Mouse (Mus musculus): Measurements from ENCODE around the gene Ift57. TPM values are rescaled to one million over a fixed set of nuclear protein-coding genes. Genes with fewer than 3 reads are reported as not detected.

Ift57 gene
- polyA plus RNA-seq, 1 experiment, result not detected

- no peak overlapping the region for H3K4me3 ChIP-seq (ENCODE audit: insufficient read depth, low read depth, low read length)
- WGBS, result 92% methylated on average over 4 of the region's 4 CpGs
- H3K27ac ChIP-seq (ENCODE audit: insufficient read depth, low read depth, low read length), result no peak overlapping the region
- TF ChIP-seq POLR2A (IDR thresholded peaks at IDR 0.05; ENCODE audit: insufficient read depth, low read depth, low read length), result no peak
- TF ChIP-seq CTCF (IDR thresholded peaks at IDR 0.05; ENCODE audit: insufficient read depth, low read depth, low read length), result no peak
- no peaks in the 10 kb centered on the region for H3K4me1 ChIP-seq (ENCODE audit: control insufficient read depth, insufficient read depth, low read length)
Measured at GRCm38 (mm10) chr16:49768491-49769031, 69.5 kb downstream of the Ift57 start.

DNA sequence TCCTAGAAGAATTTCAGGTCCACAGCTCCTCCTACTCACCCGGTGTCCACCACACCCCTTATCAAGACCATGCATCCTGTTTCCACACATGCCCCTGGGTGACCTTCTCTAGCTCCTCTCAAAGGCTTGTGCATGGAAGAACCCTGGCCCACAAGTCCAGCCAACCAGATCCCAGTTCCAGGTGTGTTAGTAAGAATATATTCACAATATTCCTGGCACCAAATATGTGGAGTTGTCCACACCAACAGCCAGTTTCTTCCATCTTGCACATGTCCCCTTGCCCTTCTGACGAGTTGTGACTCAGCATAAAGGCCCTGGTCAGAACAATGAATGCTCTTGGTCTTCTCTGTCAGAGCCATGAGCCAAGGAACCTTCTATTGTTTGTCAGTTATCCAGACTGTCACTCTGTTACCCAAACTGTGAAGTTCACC lies 70.8 kb downstream of the Ift57 start:
- H3K4me3 ChIP-seq (ENCODE audit: insufficient read depth, low read depth, low read length), result no peak overlapping the region
- TF ChIP-seq POLR2A (IDR thresholded peaks at IDR 0.05; ENCODE audit: insufficient read depth, low read depth, low read length) (no peak), CTCF (IDR thresholded peaks at IDR 0.05; ENCODE audit: insufficient read depth, low read depth, low read length) (no peak)
- WGBS, result 85% methylated on average over 2 of the region's 2 CpGs
- H3K4me1 ChIP-seq (ENCODE audit: control insufficient read depth, insufficient read depth, low read length), result no peaks in the 10 kb centered on the region
- no peak overlapping the region for H3K27ac ChIP-seq (ENCODE audit: insufficient read depth, low read depth, low read length)

DNA sequence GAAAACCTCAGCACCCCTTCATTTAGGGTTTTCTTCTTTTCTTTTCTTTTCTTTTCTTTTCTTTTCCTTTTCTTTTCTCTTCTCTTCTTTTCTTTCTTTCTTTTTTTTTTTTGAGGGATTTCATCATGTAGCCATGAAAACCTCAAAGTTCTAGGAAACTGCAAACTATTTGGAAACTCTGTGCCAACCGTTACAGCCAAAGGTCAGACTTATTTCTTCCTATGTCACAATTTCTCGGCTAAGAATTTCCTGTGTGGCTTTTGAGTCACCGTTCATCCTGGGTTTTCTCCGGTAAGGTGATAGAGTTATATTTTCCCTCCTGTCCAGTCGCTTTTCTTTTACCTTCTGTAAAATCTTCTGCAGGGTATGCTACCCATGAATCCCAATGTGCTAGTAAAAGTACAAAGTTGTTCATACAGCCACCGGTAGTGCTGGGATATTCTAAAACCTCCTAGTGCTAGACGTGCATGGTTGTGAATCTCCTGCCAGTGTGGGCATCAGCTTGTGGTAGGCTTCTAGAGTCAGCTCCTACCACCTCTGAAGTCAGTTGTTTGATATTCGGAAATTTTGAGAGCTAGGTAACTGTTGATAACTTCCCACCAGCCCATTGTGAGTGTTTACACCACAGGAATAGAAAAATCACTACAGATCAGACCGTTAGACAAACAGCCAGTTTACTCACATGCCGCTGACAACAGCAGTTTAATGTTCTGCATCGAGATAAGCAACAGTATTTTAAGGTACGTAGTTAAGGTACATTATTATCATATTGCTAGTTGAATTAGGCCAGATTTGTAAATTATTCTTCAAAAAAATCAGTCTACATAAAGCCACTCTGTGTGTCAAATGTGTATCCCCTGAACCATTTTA lies 71.5 kb downstream of the Ift57 start:
- TF ChIP-seq POLR2A (IDR thresholded peaks at IDR 0.05; ENCODE audit: insufficient read depth, low read depth, low read length) (no peak), CTCF (IDR thresholded peaks at IDR 0.05; ENCODE audit: insufficient read depth, low read depth, low read length) (no peak)
- Histone ChIP-seq H3K4me1 (ENCODE audit: control insufficient read depth, insufficient read depth, low read length) (no peaks in the 10 kb centered on the region), H3K27ac (ENCODE audit: insufficient read depth, low read depth, low read length) (no peak overlapping the region), H3K4me3 (ENCODE audit: insufficient read depth, low read depth, low read length) (no peak overlapping the region)
- WGBS, result 93% methylated on average over 12 of the region's 12 CpGs

DNA sequence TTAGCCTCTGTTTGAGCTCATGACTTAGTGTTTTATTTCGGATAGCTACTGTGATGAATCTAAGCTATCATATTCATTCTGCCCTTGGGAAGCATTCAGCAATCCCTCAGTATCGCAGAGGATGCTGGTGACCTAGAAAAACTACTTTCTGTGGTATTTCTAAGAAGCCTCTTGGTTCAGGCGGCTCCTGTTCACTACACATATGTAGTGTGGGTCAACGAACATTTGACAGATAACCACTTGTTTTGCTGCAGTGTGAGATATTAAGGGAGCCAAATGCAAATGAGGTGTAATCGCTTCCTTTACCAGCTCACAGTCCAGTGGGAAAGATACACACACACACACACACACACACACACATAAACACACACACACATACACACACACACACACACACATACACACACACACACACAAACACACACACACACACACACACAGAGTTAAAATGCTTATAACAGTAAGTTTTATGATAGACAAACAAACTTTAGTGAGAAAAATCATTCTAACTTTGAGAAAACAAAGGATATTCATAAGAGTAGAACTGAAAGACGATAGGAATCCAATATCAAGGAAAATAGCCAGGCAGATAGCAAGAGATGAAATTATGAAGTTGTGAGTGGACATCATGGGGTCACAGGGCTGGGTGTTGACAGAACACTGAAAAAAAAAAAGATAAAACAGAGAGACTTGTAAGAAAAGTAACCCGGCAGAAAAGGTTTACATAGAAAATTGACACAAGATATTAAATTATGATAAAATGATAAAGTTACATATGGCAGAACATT lies 72.8 kb downstream of the Ift57 start:
- H3K27ac ChIP-seq (ENCODE audit: insufficient read depth, low read depth, low read length), result no peak overlapping the region
- no peak for TF ChIP-seq POLR2A (IDR thresholded peaks at IDR 0.05; ENCODE audit: insufficient read depth, low read depth, low read length)
- WGBS, result 83% methylated on average over 7 of the region's 7 CpGs
- no peaks in the 10 kb centered on the region for H3K4me1 ChIP-seq (ENCODE audit: control insufficient read depth, insufficient read depth, low read length)
- no peak overlapping the region for H3K4me3 ChIP-seq (ENCODE audit: insufficient read depth, low read depth, low read length)

GRCm38 (mm10) chr16:49772576-49772975 lies 73.5 kb downstream of the Ift57 start:
- TF ChIP-seq CTCF (IDR thresholded peaks at IDR 0.05; ENCODE audit: insufficient read depth, low read depth, low read length), result no peak
- TF ChIP-seq POLR2A (IDR thresholded peaks at IDR 0.05; ENCODE audit: insufficient read depth, low read depth, low read length), result no peak
- H3K4me1 ChIP-seq (ENCODE audit: control insufficient read depth, insufficient read depth, low read length), result no peaks in the 10 kb centered on the region
- H3K27ac ChIP-seq (ENCODE audit: insufficient read depth, low read depth, low read length), result no peak overlapping the region
- WGBS, result 64% methylated on average over 1 of the region's 1 CpGs
- H3K4me3 ChIP-seq (ENCODE audit: insufficient read depth, low read depth, low read length), result no peak overlapping the region

DNA sequence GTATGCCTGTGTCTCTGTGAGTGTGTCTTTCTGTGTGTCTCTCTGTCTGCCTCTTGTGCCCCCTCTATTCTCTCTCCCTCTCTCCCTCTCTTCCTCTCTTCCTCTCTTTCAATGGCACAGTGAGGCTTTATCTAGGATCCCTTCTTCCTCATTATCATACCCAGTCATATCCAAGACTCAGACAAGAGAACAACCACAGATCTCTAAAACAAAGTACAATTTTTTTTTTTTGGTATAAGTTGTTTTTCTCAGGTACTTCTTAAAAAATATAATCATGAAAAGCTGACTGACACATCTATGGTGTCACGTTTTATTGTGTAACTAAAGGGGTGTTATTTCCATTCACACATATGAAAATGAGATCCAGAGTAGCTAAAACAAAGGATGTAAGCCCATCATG lies 74.0 kb downstream of the Ift57 start:
- TF ChIP-seq POLR2A (IDR thresholded peaks at IDR 0.05; ENCODE audit: insufficient read depth, low read depth, low read length), result no peak
- no peak for TF ChIP-seq CTCF (IDR thresholded peaks at IDR 0.05; ENCODE audit: insufficient read depth, low read depth, low read length)

DNA sequence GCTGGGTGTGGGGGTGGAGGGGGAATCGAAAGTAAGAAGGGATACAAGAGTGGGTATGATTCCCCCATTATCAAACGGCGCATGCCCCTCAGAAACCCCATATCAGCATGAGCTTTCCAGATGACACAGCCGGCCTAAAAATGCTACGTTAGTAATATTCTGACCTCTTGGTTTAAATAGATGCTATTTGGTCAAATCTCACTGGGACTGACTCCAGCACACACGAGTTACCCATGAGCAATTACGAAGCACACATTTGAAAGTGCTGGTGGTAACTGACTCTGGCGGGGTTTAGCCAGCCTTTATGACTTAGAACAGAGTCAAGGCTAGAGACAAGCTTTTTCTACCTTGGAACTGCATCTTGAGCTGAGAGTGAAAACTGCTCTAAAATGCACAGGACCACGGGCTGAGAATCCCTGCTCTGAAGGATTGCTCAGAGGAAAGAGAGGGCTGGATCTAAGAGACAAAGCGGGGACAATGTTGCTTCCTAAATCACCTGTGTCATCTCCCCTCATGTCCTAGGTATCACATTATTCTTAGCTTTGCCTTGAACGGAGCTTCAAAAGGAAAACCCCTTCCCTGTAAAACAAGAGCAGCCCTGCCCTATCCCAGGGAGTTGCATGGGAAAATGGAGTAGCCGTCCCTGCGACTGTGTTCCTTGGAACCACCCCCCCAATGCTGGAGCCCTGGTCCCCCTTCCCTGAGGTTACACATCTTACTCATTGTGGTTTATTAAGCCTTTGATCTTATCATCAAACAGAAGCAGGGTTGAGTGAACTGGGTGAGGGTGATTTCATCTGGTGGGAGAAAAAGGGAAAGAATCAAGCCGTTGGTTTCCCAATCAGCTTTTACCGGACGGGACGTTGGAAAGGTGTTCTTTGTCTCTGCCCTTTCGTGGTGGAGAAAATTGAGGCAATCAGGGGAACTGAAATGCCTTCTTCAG lies 75.3 kb downstream of the Ift57 start:
- no peaks in the 10 kb centered on the region for H3K4me1 ChIP-seq (ENCODE audit: control insufficient read depth, insufficient read depth, low read length)
- H3K27ac ChIP-seq (ENCODE audit: insufficient read depth, low read depth, low read length), result no peak overlapping the region
- WGBS, result 87% methylated on average over 18 of the region's 18 CpGs
- TF ChIP-seq POLR2A (IDR thresholded peaks at IDR 0.05; ENCODE audit: insufficient read depth, low read depth, low read length) (no peak), CTCF (IDR thresholded peaks at IDR 0.05; ENCODE audit: insufficient read depth, low read depth, low read length) (no peak)
- H3K4me3 ChIP-seq (ENCODE audit: insufficient read depth, low read depth, low read length), result no peak overlapping the region

More for the DNA sequence above, 74.0 kb downstream of the Ift57 start:
- no peaks in the 10 kb centered on the region for H3K4me1 ChIP-seq (ENCODE audit: control insufficient read depth, insufficient read depth, low read length)
- WGBS, result 76% methylated on average over 1 of the region's 1 CpGs
- no peak overlapping the region for H3K27ac ChIP-seq (ENCODE audit: insufficient read depth, low read depth, low read length)
- H3K4me3 ChIP-seq (ENCODE audit: insufficient read depth, low read depth, low read length), result no peak overlapping the region
